Mouse (Mus musculus): ENCODE results near the gene Ap5s1. TPM values are rescaled to one million over a fixed set of nuclear protein-coding genes. Genes with fewer than 3 reads are reported as not detected.

Gene Ap5s1
- 3.0 TPM for polyA plus RNA-seq (2014; fragmentation: Illumina TruSeq; extraction: RNeasy Lipid Tissue Mini Kit (QIAGEN cat#74804); ENCODE audit: low read depth, low replicate concordance)

DNA sequence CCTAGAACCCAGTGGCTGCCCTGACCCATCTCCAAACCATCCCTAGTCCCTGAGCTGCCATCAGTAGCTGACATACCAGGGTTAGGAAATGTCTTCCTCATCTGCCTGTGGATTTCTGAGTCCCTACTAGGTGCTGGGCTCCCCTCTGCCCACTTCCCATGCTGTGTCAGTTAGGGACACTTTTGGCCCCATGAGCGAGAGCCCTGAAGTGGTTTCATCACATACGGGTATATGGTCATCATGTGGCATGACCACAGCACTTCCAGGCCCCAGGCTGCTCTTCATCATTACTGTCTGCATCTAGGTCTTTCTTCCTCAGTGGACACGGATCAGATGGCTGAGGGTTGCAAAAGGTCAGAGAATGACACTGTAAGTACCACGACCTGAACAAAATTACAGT, at the start of gene Ap5s1:
Gene Ap5s1, plus strand, starts transcription at position 301 of the 400 bp plus-strand sequence.

DNA sequence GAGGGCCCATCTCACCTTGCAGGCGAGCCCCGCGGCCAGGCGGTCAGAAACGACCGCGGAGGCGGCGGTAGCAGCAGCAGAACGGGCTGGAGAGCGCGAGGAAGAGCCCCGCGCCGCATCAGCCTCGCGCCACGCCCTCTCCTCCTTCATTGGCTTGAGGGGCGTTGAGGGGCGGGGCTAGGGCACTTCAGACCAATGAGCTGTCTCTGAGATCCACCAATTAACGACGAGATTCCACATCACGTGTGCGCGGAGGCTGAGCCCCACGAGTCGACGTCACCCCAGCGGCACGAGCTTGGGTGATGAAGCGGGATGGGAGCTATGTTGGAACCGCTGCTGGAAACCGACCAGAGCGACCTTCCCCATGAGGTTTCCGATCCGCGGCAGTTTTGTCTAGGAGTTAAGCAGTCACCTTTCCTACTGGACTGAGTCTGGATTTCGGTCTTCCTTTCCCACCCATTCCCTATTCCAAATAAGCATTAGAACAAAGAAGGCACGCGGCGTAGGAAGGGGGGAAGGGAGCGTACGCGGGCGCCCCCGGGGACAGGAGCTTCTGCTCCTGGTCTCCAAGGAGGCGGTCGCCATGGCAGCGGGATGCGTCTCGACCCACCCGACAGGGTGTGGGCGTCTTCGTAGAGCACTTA, 46.8 kb upstream of the Ap5s1 start, which contains the start of gene 1700037H04Rik:
Gene 1700037H04Rik, minus strand, starts transcription at position 144 of the 644 bp plus-strand sequence.

DNA sequence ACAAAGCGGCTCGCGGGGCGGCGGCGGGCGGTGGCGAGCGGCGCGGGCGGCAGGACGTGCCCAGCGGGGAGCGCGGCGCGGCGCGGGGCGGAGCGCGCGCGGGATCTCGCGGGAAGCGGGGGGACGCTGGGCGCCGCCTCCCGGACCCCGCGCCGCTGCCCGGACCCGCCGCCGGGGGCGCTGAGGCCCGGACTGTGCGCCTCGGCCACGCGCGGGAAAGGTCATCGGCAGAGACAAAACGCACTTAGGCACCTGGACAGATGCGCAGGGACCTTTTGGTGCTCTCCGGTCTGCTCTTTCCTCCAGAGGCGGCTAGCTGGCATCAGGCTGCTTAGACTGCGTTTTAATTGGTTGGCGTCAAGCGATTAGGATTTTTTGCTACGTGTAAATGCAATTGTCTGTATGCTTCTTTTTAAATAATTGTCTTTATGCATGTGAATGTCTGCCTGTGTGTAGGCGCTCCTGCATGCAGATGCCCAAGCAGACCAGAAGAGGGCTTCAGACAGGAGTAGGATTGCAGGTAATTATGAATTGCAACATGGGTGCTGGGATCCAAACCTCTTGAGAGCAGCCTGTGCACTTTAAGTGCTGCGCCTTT, 26.8 kb upstream of the Ap5s1 start, which contains the start of gene Cenpb:
Gene Cenpb, minus strand, starts transcription at position 78 of the 598 bp plus-strand sequence.

DNA sequence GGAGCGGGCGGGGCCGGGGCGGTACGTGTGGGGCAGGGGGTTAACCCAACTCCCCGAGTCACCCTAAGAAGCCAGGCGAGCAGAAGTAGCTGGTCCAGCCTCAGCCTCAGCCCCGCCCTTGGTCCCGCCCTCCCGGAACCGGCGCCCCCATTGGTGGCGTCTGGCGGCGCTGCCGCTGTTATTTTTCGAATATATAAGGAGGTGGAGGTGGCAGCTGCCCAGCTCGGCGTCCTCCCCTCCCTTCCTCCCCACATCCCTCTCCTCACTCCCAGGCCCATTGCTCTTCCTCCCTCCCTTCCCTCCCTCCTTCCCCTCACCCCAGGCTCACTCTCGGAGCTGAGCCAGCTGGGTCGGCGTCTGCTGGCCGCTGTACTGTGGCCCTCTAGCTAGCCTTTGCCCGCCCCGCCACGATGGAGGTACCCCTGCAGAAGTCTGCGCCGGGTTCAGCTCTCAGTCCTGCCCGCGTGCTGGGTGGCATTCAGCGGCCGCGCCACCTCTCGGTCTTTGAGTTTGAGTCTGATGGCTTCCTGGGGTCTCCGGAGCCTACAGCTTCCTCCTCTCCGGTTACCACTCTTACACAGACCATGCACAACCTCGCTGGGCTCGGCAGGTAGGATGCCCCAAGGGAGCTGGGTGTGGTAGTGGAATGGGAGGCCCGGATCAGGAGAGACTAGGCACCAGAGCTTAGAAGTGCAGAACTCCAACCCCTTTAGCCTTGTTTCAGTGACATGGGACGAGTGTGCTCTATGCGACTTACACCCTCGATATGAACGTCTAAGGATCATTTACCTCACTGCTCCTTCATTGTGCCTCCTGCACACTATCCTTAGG, 19.9 kb upstream of the Ap5s1 start, which contains the start of the genes Cdc25b and Spef1:
Gene Cdc25b, plus strand, starts transcription at position 179 of the 831 bp plus-strand sequence.
Gene Spef1, minus strand, starts transcription at position 512 of the 831 bp plus-strand sequence.

DNA sequence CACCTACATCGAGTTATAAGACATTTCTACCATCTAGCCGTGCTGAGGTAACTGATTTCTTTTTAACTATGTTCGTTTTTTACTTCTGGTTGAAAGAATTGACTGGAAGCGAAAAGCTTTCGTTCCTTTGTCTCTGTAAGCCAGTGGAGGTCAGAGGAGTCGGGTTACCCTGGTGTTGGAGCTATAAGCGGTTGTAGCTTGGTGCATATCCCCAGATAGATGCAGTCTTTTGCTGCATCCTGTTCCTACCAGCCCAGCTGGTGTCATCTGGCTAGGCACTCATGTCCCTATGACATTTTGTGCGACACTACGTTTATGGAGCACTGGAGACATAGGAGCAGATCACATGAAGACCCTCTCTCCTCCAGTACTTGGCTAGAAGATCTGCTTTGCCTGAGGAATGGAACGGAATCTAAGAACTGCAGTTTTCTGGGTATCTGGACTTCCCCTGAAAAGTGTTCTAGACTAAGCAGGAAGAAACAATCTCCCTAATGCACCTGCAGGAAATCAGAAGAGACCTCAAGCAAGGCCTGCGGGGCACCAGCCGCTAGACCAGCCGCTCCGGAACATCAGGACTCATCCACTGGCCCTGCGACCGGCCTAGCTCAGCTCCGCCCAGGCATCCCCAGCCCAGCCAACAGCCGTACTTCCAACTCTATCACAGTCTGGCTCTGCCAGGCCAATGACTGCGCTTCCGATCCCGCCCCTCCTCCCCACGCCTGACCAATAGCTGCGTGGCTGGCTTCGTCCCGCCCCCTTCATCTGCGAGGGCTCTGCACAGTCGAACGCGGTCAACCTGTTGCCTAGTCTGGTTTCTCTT, 26.6 kb downstream of the Ap5s1 start, which contains the start of gene Mavs:
Gene Mavs, plus strand, starts transcription at position 757 of the 820 bp plus-strand sequence.

DNA sequence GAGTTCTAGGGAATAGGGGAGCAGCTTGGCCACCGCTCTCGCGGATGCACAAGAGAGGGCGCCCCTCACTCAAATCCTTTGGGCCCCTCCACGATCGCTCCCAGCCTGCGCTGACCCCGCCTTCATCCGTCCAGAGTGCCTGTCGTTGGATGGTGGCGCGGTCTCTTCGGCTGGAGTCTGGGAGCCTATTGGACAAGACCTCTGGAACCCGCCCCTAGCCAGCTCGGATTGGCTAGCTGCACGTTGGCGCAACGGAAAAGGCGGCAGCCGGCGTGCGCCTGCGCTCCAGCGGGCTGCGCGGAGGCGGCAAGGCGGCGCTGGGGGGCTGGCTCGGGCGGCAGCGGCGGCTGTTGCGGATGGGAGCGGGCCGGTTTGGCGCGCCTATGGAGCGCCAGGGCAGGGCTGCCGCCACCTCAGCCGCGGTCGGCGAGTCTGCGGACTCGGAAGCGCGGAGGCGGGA, 55.4 kb downstream of the Ap5s1 start, which contains the start of gene Pank2:
Gene Pank2, plus strand, starts transcription at position 283 of the 460 bp plus-strand sequence.

Other genes starting within 250 kb of the Ap5s1 start
- gene Gfra4, start 164.0 kb upstream of the Ap5s1 start, polyA plus RNA-seq (2014; fragmentation: Illumina TruSeq; extraction: RNeasy Lipid Tissue Mini Kit (QIAGEN cat#74804); ENCODE audit: low read depth, low replicate concordance) = 0.47 TPM
- 7.7 TPM for gene Adam33, start 143.3 kb upstream of the Ap5s1 start, polyA plus RNA-seq (2014; fragmentation: Illumina TruSeq; extraction: RNeasy Lipid Tissue Mini Kit (QIAGEN cat#74804); ENCODE audit: low read depth, low replicate concordance)
- 0.47 TPM for gene Siglec1, start 120.3 kb upstream of the Ap5s1 start, polyA plus RNA-seq (2014; fragmentation: Illumina TruSeq; extraction: RNeasy Lipid Tissue Mini Kit (QIAGEN cat#74804); ENCODE audit: low read depth, low replicate concordance)
- gene Hspa12b, start 79.8 kb upstream of the Ap5s1 start, polyA plus RNA-seq (2014; fragmentation: Illumina TruSeq; extraction: RNeasy Lipid Tissue Mini Kit (QIAGEN cat#74804); ENCODE audit: low read depth, low replicate concordance) = 0.16 TPM
- gene Gm11037, start 73.6 kb upstream of the Ap5s1 start, polyA plus RNA-seq (2014; fragmentation: Illumina TruSeq; extraction: RNeasy Lipid Tissue Mini Kit (QIAGEN cat#74804); ENCODE audit: low read depth, low replicate concordance) = not detected
- gene 1700037H04Rik, start 47.0 kb upstream of the Ap5s1 start, polyA plus RNA-seq (2014; fragmentation: Illumina TruSeq; extraction: RNeasy Lipid Tissue Mini Kit (QIAGEN cat#74804); ENCODE audit: low read depth, low replicate concordance) = 1.3 TPM
- 17.7 TPM for gene Cenpb, start 27.0 kb upstream of the Ap5s1 start, polyA plus RNA-seq (2014; fragmentation: Illumina TruSeq; extraction: RNeasy Lipid Tissue Mini Kit (QIAGEN cat#74804); ENCODE audit: low read depth, low replicate concordance)
- 5.1 TPM for gene Cdc25b, start 20.1 kb upstream of the Ap5s1 start, polyA plus RNA-seq (2014; fragmentation: Illumina TruSeq; extraction: RNeasy Lipid Tissue Mini Kit (QIAGEN cat#74804); ENCODE audit: low read depth, low replicate concordance)
- gene Spef1, start 19.8 kb upstream of the Ap5s1 start, polyA plus RNA-seq (2014; fragmentation: Illumina TruSeq; extraction: RNeasy Lipid Tissue Mini Kit (QIAGEN cat#74804); ENCODE audit: low read depth, low replicate concordance) = 3.2 TPM
- gene Mavs, start 27.0 kb downstream of the Ap5s1 start, polyA plus RNA-seq (2014; fragmentation: Illumina TruSeq; extraction: RNeasy Lipid Tissue Mini Kit (QIAGEN cat#74804); ENCODE audit: low read depth, low replicate concordance) = 6.7 TPM
- 60.7 TPM for gene Pank2, start 55.4 kb downstream of the Ap5s1 start, polyA plus RNA-seq (2014; fragmentation: Illumina TruSeq; extraction: RNeasy Lipid Tissue Mini Kit (QIAGEN cat#74804); ENCODE audit: low read depth, low replicate concordance)
- gene Rnf24, start 145.8 kb downstream of the Ap5s1 start, polyA plus RNA-seq (2014; fragmentation: Illumina TruSeq; extraction: RNeasy Lipid Tissue Mini Kit (QIAGEN cat#74804); ENCODE audit: low read depth, low replicate concordance) = 11.5 TPM